Mouse (Mus musculus) embryonic fibroblast, embryonic 13.5 days (primary cell): ENCODE results near the gene Rgl1. TPM values are rescaled to one million over a fixed set of nuclear protein-coding genes. Genes with fewer than 3 reads are reported as not detected.

Experiments
- H3K27ac ChIP-seq: 2 replicates; pipeline ENCODE4 v1.5.1; 2012; ENCODE audit warnings: low read length, control low read depth, inconsistent platforms; ENCODE audit not compliant: insufficient read depth
- H3K4me1 ChIP-seq: 2 replicates; pipeline ENCODE4 v1.6.1; 2011; ENCODE audit warnings: low read length; ENCODE audit not compliant: control insufficient read depth, insufficient read depth
- H3K4me3 ChIP-seq: 2 replicates; pipeline ENCODE4 v1.5.1; 2011; ENCODE audit warnings: mild to moderate bottlenecking, control low read depth, low read length; ENCODE audit not compliant: insufficient read depth
- CTCF ChIP-seq: IDR thresholded peaks from 2 replicates; pipeline ENCODE4 v1.5.1; 2011; ENCODE audit warnings: mild to moderate bottlenecking, control low read depth, low read length, moderate library complexity, borderline replicate concordance; ENCODE audit not compliant: insufficient read depth
- POLR2A ChIP-seq: IDR thresholded peaks from 2 replicates; pipeline ENCODE4 v1.6.1; 2011; ENCODE audit warnings: low read depth, mild to moderate bottlenecking, control low read depth, low read length, moderate library complexity
- polyA plus RNA-seq: library from polyadenylated mRNA; stranded (reverse); fragments of >200 nt; gene quantifications from 2 replicates; pipeline ENCODE4 v1.2.4, GENCODE M21; 2011; ENCODE audit warnings: low read depth; ENCODE audit not compliant: missing spikeins, insufficient read length

Rgl1 gene
- polyA plus RNA-seq, 1 experiment, result 53.6 TPM

DNA sequence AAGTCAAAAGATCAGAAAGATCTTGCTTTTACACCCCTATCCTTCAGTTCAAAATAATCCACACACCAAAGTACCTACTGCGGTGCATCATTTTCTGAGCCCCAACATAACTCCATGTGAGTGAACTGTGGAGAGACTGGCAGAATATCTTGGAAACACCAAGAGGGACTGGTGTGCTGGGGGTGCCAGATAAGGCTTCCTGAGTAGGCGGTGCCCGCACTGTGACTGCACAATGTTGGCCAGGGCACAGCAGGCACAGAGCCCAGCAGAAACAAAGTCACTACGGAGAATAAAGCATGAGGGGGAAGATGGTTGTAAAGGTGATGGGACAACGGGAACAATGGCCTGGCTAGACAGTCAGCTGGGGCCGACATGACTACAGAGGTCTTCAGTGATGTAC lies 173.5 kb downstream of the Rgl1 start:
- TF ChIP-seq POLR2A (no peak), CTCF (no peak)
- Histone ChIP-seq H3K27ac (no peak overlapping the region), H3K4me3 (no peak overlapping the region), H3K4me1 (peaks cover 17% of the 10 kb centered on the region)

GRCm38 (mm10) chr1:152591746-152592498 lies 174.2 kb downstream of the Rgl1 start:
- no peak for TF ChIP-seq POLR2A
- TF ChIP-seq CTCF, result no peak
- Histone ChIP-seq H3K4me3 (no peak overlapping the region), H3K4me1 (peaks cover 19% of the 10 kb centered on the region), H3K27ac (peak overlapping the region; percentile 70)

DNA sequence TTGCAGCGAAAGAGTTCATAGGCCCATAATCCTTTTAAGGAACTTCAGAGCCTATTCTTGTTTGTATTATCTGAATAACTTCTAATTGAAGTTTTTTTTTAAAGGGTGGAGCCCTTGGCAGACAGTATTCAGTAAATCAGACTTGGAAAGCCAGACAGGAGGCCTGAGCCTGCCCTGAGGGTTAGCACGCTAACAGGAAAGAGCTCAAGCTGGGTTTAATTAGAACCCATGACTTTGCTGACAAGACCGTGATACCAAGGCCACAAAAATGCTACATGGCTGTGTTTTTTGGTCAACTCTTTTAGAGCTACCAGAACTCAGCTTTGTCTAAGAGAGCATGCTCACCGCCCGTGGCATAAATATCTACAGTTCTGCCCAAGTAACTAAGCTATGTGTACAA lies 175.8 kb downstream of the Rgl1 start:
- Histone ChIP-seq H3K4me1 (peaks cover 19% of the 10 kb centered on the region), H3K27ac (peak overlapping the region; percentile 87), H3K4me3 (no peak overlapping the region)
- TF ChIP-seq CTCF (no peak), POLR2A (no peak)

DNA sequence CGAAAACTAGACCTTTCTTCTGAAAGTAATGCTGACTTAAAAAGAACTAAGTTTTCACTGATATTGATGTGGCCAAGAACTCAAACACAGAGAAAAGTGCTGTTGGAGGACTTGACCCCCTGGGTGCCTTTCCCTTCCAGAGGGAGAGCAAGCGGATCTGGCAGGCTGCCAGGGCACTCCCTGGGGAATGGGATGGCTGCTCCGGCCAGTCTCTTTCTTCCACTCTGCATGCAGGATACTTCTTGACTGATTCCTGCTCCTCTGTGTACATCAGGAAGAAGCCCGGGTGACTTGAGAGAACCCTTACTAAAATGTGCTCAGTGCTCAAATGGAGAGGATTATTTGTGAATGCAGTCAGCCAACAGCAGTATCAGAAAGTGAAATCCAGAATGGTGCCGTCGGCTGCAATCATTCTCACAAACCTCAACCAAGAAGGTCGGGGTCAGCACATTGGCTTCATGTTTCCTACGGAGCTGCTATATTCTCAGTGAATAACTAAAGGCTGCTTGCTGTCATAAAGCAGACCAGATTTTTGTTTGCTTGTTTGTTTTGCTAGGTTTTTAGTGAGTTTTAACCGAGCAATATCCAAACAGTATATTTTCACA lies 176.7 kb downstream of the Rgl1 start:
- Histone ChIP-seq H3K4me3 (no peak overlapping the region), H3K27ac (peak overlapping the region; percentile 87), H3K4me1 (peaks cover 19% of the 10 kb centered on the region)
- TF ChIP-seq CTCF (no peak), POLR2A (no peak)

- Histone ChIP-seq H3K4me1 (peaks cover 21% of the 10 kb centered on the region), H3K27ac (peak overlapping the region; percentile 54; the same call in 1 of the 2 replicates), H3K4me3 (no peak overlapping the region)
- TF ChIP-seq CTCF (no peak), POLR2A (no peak)
Measured at GRCm38 (mm10) chr1:152587431-152587830, 178.7 kb downstream of the Rgl1 start.

- Histone ChIP-seq H3K27ac (no peak overlapping the region), H3K4me1 (peaks cover 29% of the 10 kb centered on the region), H3K4me3 (no peak overlapping the region)
- TF ChIP-seq CTCF (no peak), POLR2A (no peak)
Measured at GRCm38 (mm10) chr1:152585385-152585984, 180.7 kb downstream of the Rgl1 start.

DNA sequence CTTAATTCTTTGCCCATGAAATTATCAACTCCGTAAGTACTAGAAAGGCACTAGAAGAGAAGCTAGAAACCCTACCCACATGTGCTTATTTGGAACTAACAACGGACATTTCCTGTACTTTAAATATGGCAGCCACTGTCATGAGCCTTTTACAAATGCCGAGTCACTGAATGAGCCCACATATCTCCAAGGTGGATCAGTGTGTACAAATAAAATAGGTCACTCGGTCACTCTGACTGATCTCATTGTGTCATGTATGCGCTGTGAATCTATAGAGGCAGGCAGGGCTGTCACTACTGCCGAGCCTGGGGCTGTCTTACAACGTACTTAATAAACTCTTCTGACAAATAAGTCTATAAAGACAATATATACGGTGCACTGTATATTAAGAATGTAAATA lies 181.2 kb downstream of the Rgl1 start:
- Histone ChIP-seq H3K4me1 (peaks cover 30% of the 10 kb centered on the region), H3K27ac (no peak overlapping the region), H3K4me3 (no peak overlapping the region)
- TF ChIP-seq POLR2A, result no peak
- TF ChIP-seq CTCF, result no peak

GRCm38 (mm10) chr1:152581127-152581905 lies 184.8 kb downstream of the Rgl1 start:
- peak overlapping the region; percentile 17; the same call in 1 of the 2 replicates for H3K27ac ChIP-seq
- no peak overlapping the region for H3K4me3 ChIP-seq
- peaks cover 15% of the 10 kb centered on the region for H3K4me1 ChIP-seq
- TF ChIP-seq CTCF (no peak), POLR2A (no peak)

GRCm38 (mm10) chr1:152578944-152579343 lies 187.2 kb downstream of the Rgl1 start:
- H3K4me1 ChIP-seq, result peaks cover 15% of the 10 kb centered on the region
- no peak for TF ChIP-seq CTCF
- no peak for TF ChIP-seq POLR2A
- H3K4me3 ChIP-seq, result no peak overlapping the region
- H3K27ac ChIP-seq, result no peak overlapping the region

GRCm38 (mm10) chr1:152578108-152578721 lies 187.9 kb downstream of the Rgl1 start:
- TF ChIP-seq CTCF (no peak), POLR2A (no peak)
- peaks cover 15% of the 10 kb centered on the region for H3K4me1 ChIP-seq

More at GRCm38 (mm10) chr1:152578108-152578721, 187.9 kb downstream of the Rgl1 start:
- H3K4me3 ChIP-seq, result no peak overlapping the region
- no peak overlapping the region for H3K27ac ChIP-seq
